In the genomic region with DNA sequence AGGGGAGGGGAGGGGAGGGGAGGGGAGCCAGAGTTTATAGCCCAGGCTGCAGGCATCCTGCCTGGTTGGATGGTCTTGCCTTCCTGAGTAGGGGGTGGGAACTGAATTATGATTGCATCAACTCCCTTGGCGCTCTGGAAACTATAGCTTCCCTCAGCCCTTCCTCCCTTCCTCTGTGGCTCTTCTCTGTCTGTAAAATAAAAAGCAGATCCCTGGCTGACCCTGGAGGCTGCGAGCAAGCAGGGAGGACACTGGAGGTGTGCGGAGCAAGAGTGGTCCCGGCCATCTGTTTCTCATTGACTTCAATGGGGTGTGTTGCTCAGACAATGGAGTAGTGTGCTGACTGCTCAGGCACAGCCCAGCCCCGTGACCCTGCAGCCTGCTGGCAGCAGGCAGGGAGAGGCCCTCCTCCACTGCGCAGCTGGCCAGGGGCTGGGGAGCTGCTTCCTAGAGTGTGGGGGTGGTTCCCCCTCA, we compare ENCODE assay signal across 9 mouse cellular contexts. TPM values are rescaled to one million over a fixed set of nuclear protein-coding genes. Genes with fewer than 3 reads are reported as not detected.
A peak's percentile ranks its signal among the peaks of the same experiment; 100 is the strongest.
DNase-seq lines count a peak whose midpoint lies in the region; ATAC-seq and TF ChIP-seq lines count a peak whose summit lies in the region.
"Had no signal": no experiment of that assay in that cellular context is flagged by ENCODE, and none has a peak within 500 bp of the region (broad histone marks: within the 10 kb centered on the region; RNA-seq: fewer than 3 reads in every experiment).

No protein-coding gene starts in this region.

- TF ChIP-seq CTCF in C2C12 (IDR thresholded peaks at IDR 0.05; ENCODE audit: control insufficient read depth, insufficient read depth, insufficient read length): no peak

- DNase-seq in frontal cortex, adult 2 months (ENCODE audit: extremely low spot score in 1 of 2, low spot score in 1 of 2): no peak
- DNase-seq in embryonic facial prominence, embryonic 14.5 days (ENCODE audit: low spot score): peak; percentile 97
- peak; percentile 95 for DNase-seq in limb, embryonic 11.5 days (ENCODE audit: low spot score)

- H3K9ac ChIP-seq in embryonic facial prominence, embryonic 14.5 days (ENCODE audit: low read depth, low read length): peak overlapping the region; percentile 41; the same call in 1 of the 2 replicates
- H3K9ac ChIP-seq in heart, embryonic 13.5 days: peak overlapping the region; percentile 71
- H3K9ac ChIP-seq in limb, embryonic 11.5 days (ENCODE audit: low read length): peak overlapping the region; percentile 40; the same call in 1 of the 2 replicates
- peak overlapping the region; percentile 57 for H3K9ac ChIP-seq in neural tube, embryonic 13.5 days

- H3K79me2 ChIP-seq in C2C12 (ENCODE audit: control insufficient read depth, insufficient read depth): no peaks in the 10 kb centered on the region

- no peaks in the 10 kb centered on the region for H3K27me3 ChIP-seq in C2C12 (ENCODE audit: control insufficient read depth, insufficient read depth, insufficient read length)
- H3K27me3 ChIP-seq in embryonic facial prominence, embryonic 14.5 days (replicated peaks; ENCODE audit: control insufficient read depth, insufficient read depth, low read length): no peaks in the 10 kb centered on the region
- H3K27me3 ChIP-seq in heart, embryonic 13.5 days (replicated peaks): no peaks in the 10 kb centered on the region
- H3K27me3 ChIP-seq in limb, embryonic 11.5 days (ENCODE audit: control insufficient read depth, insufficient read depth, low read length): no peaks in the 10 kb centered on the region
- H3K27me3 ChIP-seq in neural tube, embryonic 13.5 days: no peaks in the 10 kb centered on the region

- peak overlapping the region; percentile 94 for H3K27ac ChIP-seq in embryonic facial prominence, embryonic 14.5 days (replicated peaks; ENCODE audit: low read depth, low read length)
- H3K27ac ChIP-seq in heart, embryonic 13.5 days (replicated peaks): peak overlapping the region; percentile 89
- H3K27ac ChIP-seq in limb, embryonic 11.5 days (replicated peaks; ENCODE audit: low read depth, low read length): peak overlapping the region; percentile 98
- peak overlapping the region; percentile 90 for H3K27ac ChIP-seq in neural tube, embryonic 13.5 days (replicated peaks)
- H3K27ac ChIP-seq: left cerebral cortex, adult 2 months had no signal

- H3K4me2 ChIP-seq in embryonic facial prominence, embryonic 14.5 days (ENCODE audit: low read depth, low read length): peak overlapping the region; percentile 45
- H3K4me2 ChIP-seq in heart, embryonic 13.5 days: peak overlapping the region; percentile 55
- peak overlapping the region; percentile 32 for H3K4me2 ChIP-seq in limb, embryonic 11.5 days (ENCODE audit: low read depth, severe bottlenecking)
- H3K4me2 ChIP-seq in neural tube, embryonic 13.5 days: peak overlapping the region; percentile 43

- peak overlapping the region; percentile 38 for H3ac ChIP-seq in C2C12 (ENCODE audit: control insufficient read depth, insufficient read length, low read depth)

- peaks cover 20% of the 10 kb centered on the region for H3K4me1 ChIP-seq in embryonic facial prominence, embryonic 14.5 days (ENCODE audit: control insufficient read depth, insufficient read depth, low read length)
- H3K4me1 ChIP-seq in heart, embryonic 13.5 days: peaks cover 31% of the 10 kb centered on the region
- peaks cover 33% of the 10 kb centered on the region for H3K4me1 ChIP-seq in limb, embryonic 11.5 days (ENCODE audit: control insufficient read depth, insufficient read depth, low read length)
- peaks cover 31% of the 10 kb centered on the region for H3K4me1 ChIP-seq in neural tube, embryonic 13.5 days (replicated peaks)

- H3K79me3 ChIP-seq in C2C12 (ENCODE audit: low read depth): no peaks in the 10 kb centered on the region

- ATAC-seq in frontal cortex, adult (ENCODE audit: low TSS enrichment): peak; percentile 64; the same call in 1 of the 2 replicates
- peak; percentile 98 for ATAC-seq in embryonic facial prominence, embryonic 14.5 days (ENCODE audit: low read depth)
- peak; percentile 74; the same call in 1 of the 2 replicates for ATAC-seq in heart, embryonic 13.5 days (ENCODE audit: extremely low read depth, insufficient number of reproducible peaks, low FRiP score, low TSS enrichment)
- ATAC-seq in limb, embryonic 11.5 days (ENCODE audit: insufficient number of reproducible peaks, low FRiP score, low TSS enrichment, low read depth): peak; percentile 98
- ATAC-seq in neural tube, embryonic 13.5 days (ENCODE audit: low read depth): peak; percentile 95
- ATAC-seq in activated CD4-positive, CD25-positive, alpha-beta regulatory T cell, adult 4 months: no peak

- H3K36me3 ChIP-seq in C2C12 (ENCODE audit: control insufficient read depth, insufficient read depth): no peaks in the 10 kb centered on the region
- H3K36me3 ChIP-seq in embryonic facial prominence, embryonic 14.5 days (ENCODE audit: control insufficient read depth, insufficient read depth, low read length): no peaks in the 10 kb centered on the region
- H3K36me3 ChIP-seq in heart, embryonic 13.5 days: no peaks in the 10 kb centered on the region
- no peaks in the 10 kb centered on the region for H3K36me3 ChIP-seq in limb, embryonic 11.5 days (ENCODE audit: control insufficient read depth, insufficient read depth, low read length)
- no peaks in the 10 kb centered on the region for H3K36me3 ChIP-seq in neural tube, embryonic 13.5 days

- no peak overlapping the region for H3K4me3 ChIP-seq in C2C12 (ENCODE audit: insufficient read depth, poor library complexity, severe bottlenecking)
- H3K4me3 ChIP-seq in embryonic facial prominence, embryonic 14.5 days (ENCODE audit: low read depth, low read length): 0 out of 2 replicates have a peak overlapping the region, but pooled peaks have one; percentile 4
- no peak overlapping the region for H3K4me3 ChIP-seq in heart, embryonic 13.5 days
- H3K4me3 ChIP-seq in limb, embryonic 11.5 days (ENCODE audit: low read depth, low read length): no peak overlapping the region
- H3K4me3 ChIP-seq in neural tube, embryonic 13.5 days: no peak overlapping the region
- H3K4me3 ChIP-seq: left cerebral cortex, adult 2 months had no signal

- WGBS in embryonic facial prominence, embryonic 14.5 days: 1% methylated on average over 6 of the region's 6 CpGs
- 7% methylated on average over 6 of the region's 6 CpGs for WGBS in heart, embryonic 13.5 days
- WGBS in limb, embryonic 11.5 days: 0% methylated on average over 6 of the region's 6 CpGs
- WGBS in neural tube, embryonic 13.5 days: 0% methylated on average over 6 of the region's 6 CpGs

- H3K9me3 ChIP-seq in embryonic facial prominence, embryonic 14.5 days (ENCODE audit: control insufficient read depth, low read length): no peaks in the 10 kb centered on the region
- no peaks in the 10 kb centered on the region for H3K9me3 ChIP-seq in heart, embryonic 13.5 days
- H3K9me3 ChIP-seq in limb, embryonic 11.5 days (ENCODE audit: control insufficient read depth, low read length): no peaks in the 10 kb centered on the region
- no peaks in the 10 kb centered on the region for H3K9me3 ChIP-seq in neural tube, embryonic 13.5 days

TF ChIP-seq in C2C12, 6 proteins besides CTCF, POLR2A, EP300 and RAD21:
- TF ChIP-seq MYOG (IDR thresholded peaks at IDR 0.05; ENCODE audit: control insufficient read depth, extremely low read depth, insufficient read length) (no peak), MAX (IDR thresholded peaks at IDR 0.05) (peak; percentile 32), MYOD1 (IDR thresholded peaks at IDR 0.05; ENCODE audit: control insufficient read depth, insufficient read length, low read depth) (peak; percentile 77), USF1 (IDR thresholded peaks at IDR 0.05; ENCODE audit: low read depth) (peak; percentile 49), CEBPB (IDR thresholded peaks at IDR 0.05; ENCODE audit: low read depth) (no peak)

RNA-seq across cellular contexts. Expression of a gene that starts 27.3 kb away (rescaled TPM):
- 4.5 and 4.7 TPM in 2 replicates for polyA plus RNA-seq in frontal cortex, adult 2 months (2012; rRNA removed)
- polyA plus RNA-seq in C2C12 (2012; fragmentation: generic; extraction: Trizol): 0.48 TPM
- polyA plus RNA-seq in embryonic facial prominence, embryonic 14.5 days (2014; fragmentation: Nextera tagmentation; extraction: Ambion mirVana): 60.1 and 79.9 TPM in 2 replicates
- polyA plus RNA-seq in heart, embryonic 13.5 days (2015; fragmentation: Nextera tagmentation; extraction: Ambion mirVana): 59.4 and 64.5 TPM in 2 replicates
- 47.3 and 48.2 TPM in 2 replicates for polyA plus RNA-seq in limb, embryonic 11.5 days (2014; fragmentation: Nextera tagmentation; extraction: Ambion mirVana)
- polyA plus RNA-seq in neural tube, embryonic 13.5 days (2015; fragmentation: Nextera tagmentation; extraction: Ambion mirVana): 15.3 and 25.2 TPM in 2 replicates
- under 1 TPM; 0.28 to 0.44 TPM for polyA plus RNA-seq in activated CD4-positive, CD25-positive, alpha-beta regulatory T cell, adult 4 months (2017; shearing (Covaris generic))

RNA-seq across cellular contexts. Expression of a gene that starts 33.7 kb away (rescaled TPM):
- polyA plus RNA-seq in frontal cortex, adult 2 months (2012; rRNA removed): not detected in 2 replicates
- not detected for polyA plus RNA-seq in C2C12 (2012; fragmentation: generic; extraction: Trizol)
- 0.21 TPM in 1 of 2 replicates, not detected in the other for polyA plus RNA-seq in embryonic facial prominence, embryonic 14.5 days (2014; fragmentation: Nextera tagmentation; extraction: Ambion mirVana)
- polyA plus RNA-seq in heart, embryonic 13.5 days (2015; fragmentation: Nextera tagmentation; extraction: Ambion mirVana): 0.19 and 3.0 TPM in 2 replicates
- not detected in 2 replicates for polyA plus RNA-seq in limb, embryonic 11.5 days (2014; fragmentation: Nextera tagmentation; extraction: Ambion mirVana)
- not detected in 2 replicates for polyA plus RNA-seq in neural tube, embryonic 13.5 days (2015; fragmentation: Nextera tagmentation; extraction: Ambion mirVana)
- polyA plus RNA-seq in activated CD4-positive, CD25-positive, alpha-beta regulatory T cell, adult 4 months (2017; shearing (Covaris generic)): not detected

RNA-seq across cellular contexts. Expression of a gene that starts 59.7 kb away (rescaled TPM):
- polyA plus RNA-seq in frontal cortex, adult 2 months (2012; rRNA removed): 4.6 and 5.8 TPM in 2 replicates
- polyA plus RNA-seq in C2C12 (2012; fragmentation: generic; extraction: Trizol): 0.09 TPM
- 1.6 and 1.7 TPM in 2 replicates for polyA plus RNA-seq in embryonic facial prominence, embryonic 14.5 days (2014; fragmentation: Nextera tagmentation; extraction: Ambion mirVana)
- polyA plus RNA-seq in heart, embryonic 13.5 days (2015; fragmentation: Nextera tagmentation; extraction: Ambion mirVana): 1.1 and 1.6 TPM in 2 replicates
- polyA plus RNA-seq in limb, embryonic 11.5 days (2014; fragmentation: Nextera tagmentation; extraction: Ambion mirVana): 1.5 and 2.0 TPM in 2 replicates
- 3.9 and 4.2 TPM in 2 replicates for polyA plus RNA-seq in neural tube, embryonic 13.5 days (2015; fragmentation: Nextera tagmentation; extraction: Ambion mirVana)
- polyA plus RNA-seq in activated CD4-positive, CD25-positive, alpha-beta regulatory T cell, adult 4 months (2017; shearing (Covaris generic)): 1 to 10 TPM in 1 of 2 experiments, under 1 TPM in 1; 0.87 to 1.6 TPM

Comparison
In these comparisons a context has a peak if more than half of its experiments do, and no peak if none do; other contexts are left out.
1. DNase-seq: peak in embryonic facial prominence, embryonic 14.5 days (single experiment) and limb, embryonic 11.5 days (single experiment); none in frontal cortex, adult 2 months (0 of 2).
2. Peak in every context shown above with its lines, with median percentiles within 50 percentile points of each other: H3K27ac ChIP-seq, H3K4me2 ChIP-seq and H3K9ac ChIP-seq.